Mouse (Mus musculus) ES-Bruce4 (cell line): ENCODE data around the gene Tgfbr3. TPM values are rescaled to one million over a fixed set of nuclear protein-coding genes. Genes with fewer than 3 reads are reported as not detected.

Source experiments
- H3K27ac ChIP-seq: 2 replicates; pipeline ENCODE4 v1.5.1; 2012; ENCODE audit warnings: low read length, inconsistent platforms; ENCODE audit not compliant: insufficient read depth
- H3K27me3 ChIP-seq: 2 replicates; pipeline ENCODE4 v1.6.1; 2012; ENCODE audit warnings: mild to moderate bottlenecking, low read length, inconsistent platforms; ENCODE audit not compliant: control insufficient read depth, poor library complexity, insufficient read depth, severe bottlenecking
- H3K36me3 ChIP-seq: 2 replicates; pipeline ENCODE4 v1.6.1; 2012; ENCODE audit warnings: inconsistent platforms, mild to moderate bottlenecking, low read length, moderate library complexity; ENCODE audit not compliant: control insufficient read depth, poor library complexity, insufficient read depth, severe bottlenecking
- H3K4me1 ChIP-seq: one replicate; pipeline ENCODE4 v1.8.1; 2011; ENCODE audit warnings: low read length; ENCODE audit not compliant: control insufficient read depth, insufficient read depth
- H3K4me3 ChIP-seq: 2 replicates; pipeline ENCODE4 v1.5.1; 2011; ENCODE audit warnings: low read depth, mild to moderate bottlenecking, low read length
- H3K9ac ChIP-seq: 2 replicates; pipeline ENCODE4 v1.6.1; 2012; ENCODE audit warnings: low read depth, mild to moderate bottlenecking, inconsistent platforms; ENCODE audit not compliant: poor library complexity, severe bottlenecking
- H3K9me3 ChIP-seq: replicated peaks from 2 replicates; pipeline ENCODE4 v1.6.1; 2012; ENCODE audit warnings: mild to moderate bottlenecking, low read length, inconsistent platforms; ENCODE audit not compliant: control insufficient read depth, poor library complexity, insufficient read depth, severe bottlenecking
- CTCF ChIP-seq: IDR thresholded peaks from one replicate; pipeline ENCODE4 v1.8.1; 2011; ENCODE audit warnings: low read depth, low read length
- EP300 ChIP-seq: IDR thresholded peaks from 2 replicates; pipeline ENCODE4 v1.6.1; 2011; ENCODE audit warnings: low read depth, low read length; ENCODE audit not compliant: insufficient read depth
- POLR2A ChIP-seq: IDR thresholded peaks from one replicate; pipeline ENCODE4 v1.8.1; 2011; ENCODE audit warnings: low read length; ENCODE audit not compliant: insufficient read depth
- polyA plus RNA-seq: library from polyadenylated mRNA; stranded (reverse); fragments of >200 nt; gene quantifications from 2 replicates; pipeline ENCODE4 v1.2.4, GENCODE M21; 2011; ENCODE audit warnings: low read depth; ENCODE audit not compliant: missing spikeins, insufficient read depth, insufficient read length

Gene Tgfbr3
- polyA plus RNA-seq, 1 experiment = 8.8 TPM

GRCm38 (mm10) chr5:107173483-107173882 lies 115.9 kb downstream of the Tgfbr3 start:
- no peak for TF ChIP-seq CTCF
- TF ChIP-seq POLR2A = no peak
- no peak for TF ChIP-seq EP300
- H3K27ac ChIP-seq = no peak overlapping the region
- no peak overlapping the region for H3K4me3 ChIP-seq
- H3K9ac ChIP-seq = no peak overlapping the region
- H3K9me3 ChIP-seq = no peaks in the 10 kb centered on the region
- no peaks in the 10 kb centered on the region for H3K36me3 ChIP-seq
- H3K27me3 ChIP-seq = no peaks in the 10 kb centered on the region
- no peaks in the 10 kb centered on the region for H3K4me1 ChIP-seq

DNA sequence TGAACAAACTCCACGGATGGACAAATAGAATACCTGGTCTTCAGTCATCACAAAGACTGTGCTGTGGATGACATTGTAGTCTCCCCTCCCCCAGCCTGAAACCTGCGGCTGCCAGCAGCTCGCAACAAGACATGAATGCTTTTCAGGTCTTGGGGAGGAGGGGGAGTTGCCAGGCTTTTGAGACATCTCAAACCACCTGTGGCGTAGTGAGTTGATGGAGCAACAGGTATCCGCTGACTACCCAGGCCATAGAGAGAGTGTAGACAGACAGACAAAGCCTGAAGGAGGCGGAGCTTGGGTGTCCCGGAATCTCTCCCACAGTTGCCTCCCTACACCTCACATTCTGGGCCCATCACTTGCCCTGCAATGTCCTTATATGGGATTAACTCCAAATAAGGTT lies 117.6 kb downstream of the Tgfbr3 start:
- Histone ChIP-seq H3K9me3 (no peaks in the 10 kb centered on the region), H3K36me3 (no peaks in the 10 kb centered on the region), H3K4me1 (no peaks in the 10 kb centered on the region), H3K4me3 (no peak overlapping the region), H3K27me3 (no peaks in the 10 kb centered on the region), H3K27ac (no peak overlapping the region), H3K9ac (no peak overlapping the region)
- TF ChIP-seq CTCF = no peak
- TF ChIP-seq EP300 = no peak
- no peak for TF ChIP-seq POLR2A

DNA sequence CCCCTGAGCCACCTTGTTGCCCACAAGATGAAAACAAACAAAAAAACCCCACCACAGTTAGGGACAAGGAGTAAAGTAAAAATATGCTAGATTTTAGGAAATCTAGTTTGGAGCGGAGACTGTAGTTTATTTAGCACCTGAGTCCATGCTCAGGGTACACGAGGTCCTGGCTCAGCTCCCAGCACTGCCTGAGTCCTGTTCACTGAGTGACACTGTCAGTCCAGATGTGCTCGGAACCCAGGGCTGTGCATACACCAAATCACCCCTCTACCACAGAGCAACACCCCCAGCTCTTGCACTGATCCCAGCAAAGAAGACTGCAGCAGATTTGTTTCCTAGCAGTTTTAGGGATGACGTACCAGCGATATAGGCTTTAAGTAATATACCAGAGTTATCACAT lies 119.6 kb downstream of the Tgfbr3 start:
- TF ChIP-seq CTCF (no peak), EP300 (no peak), POLR2A (no peak)
- Histone ChIP-seq H3K9ac (no peak overlapping the region), H3K4me1 (no peaks in the 10 kb centered on the region), H3K9me3 (no peaks in the 10 kb centered on the region), H3K4me3 (no peak overlapping the region), H3K27me3 (no peaks in the 10 kb centered on the region), H3K27ac (no peak overlapping the region), H3K36me3 (no peaks in the 10 kb centered on the region)

DNA sequence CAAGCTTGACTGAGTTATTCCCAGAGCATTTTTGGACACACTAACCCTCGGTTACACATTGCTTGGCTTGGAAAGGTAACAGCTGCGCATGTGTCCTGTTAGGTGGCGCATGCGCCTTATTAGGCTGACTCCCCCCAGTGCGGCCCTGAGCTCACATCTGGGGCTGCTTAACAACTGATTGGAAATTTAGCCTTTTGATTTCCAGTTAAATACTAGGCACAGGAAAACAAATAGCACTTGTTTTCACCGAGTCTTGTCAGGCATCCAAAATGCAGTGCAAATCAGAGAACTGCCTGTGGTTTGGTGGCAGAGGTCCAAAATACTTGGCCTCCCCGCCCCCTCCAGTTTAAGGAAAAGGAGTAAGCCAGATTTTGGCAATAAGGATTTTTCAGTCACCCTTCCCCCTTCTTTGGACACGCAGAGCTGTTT lies 121.5 kb downstream of the Tgfbr3 start:
- Histone ChIP-seq H3K27ac (no peak overlapping the region), H3K9ac (no peak overlapping the region), H3K4me3 (no peak overlapping the region), H3K27me3 (no peaks in the 10 kb centered on the region), H3K4me1 (no peaks in the 10 kb centered on the region), H3K9me3 (no peaks in the 10 kb centered on the region), H3K36me3 (no peaks in the 10 kb centered on the region)
- TF ChIP-seq CTCF = no peak
- no peak for TF ChIP-seq EP300
- TF ChIP-seq POLR2A = no peak

GRCm38 (mm10) chr5:107167373-107167772 lies 122.1 kb downstream of the Tgfbr3 start:
- Histone ChIP-seq H3K27me3 (no peaks in the 10 kb centered on the region), H3K9me3 (no peaks in the 10 kb centered on the region), H3K27ac (no peak overlapping the region), H3K9ac (no peak overlapping the region), H3K4me3 (no peak overlapping the region), H3K36me3 (no peaks in the 10 kb centered on the region), H3K4me1 (no peaks in the 10 kb centered on the region)
- no peak for TF ChIP-seq CTCF
- no peak for TF ChIP-seq POLR2A
- TF ChIP-seq EP300 = no peak

DNA sequence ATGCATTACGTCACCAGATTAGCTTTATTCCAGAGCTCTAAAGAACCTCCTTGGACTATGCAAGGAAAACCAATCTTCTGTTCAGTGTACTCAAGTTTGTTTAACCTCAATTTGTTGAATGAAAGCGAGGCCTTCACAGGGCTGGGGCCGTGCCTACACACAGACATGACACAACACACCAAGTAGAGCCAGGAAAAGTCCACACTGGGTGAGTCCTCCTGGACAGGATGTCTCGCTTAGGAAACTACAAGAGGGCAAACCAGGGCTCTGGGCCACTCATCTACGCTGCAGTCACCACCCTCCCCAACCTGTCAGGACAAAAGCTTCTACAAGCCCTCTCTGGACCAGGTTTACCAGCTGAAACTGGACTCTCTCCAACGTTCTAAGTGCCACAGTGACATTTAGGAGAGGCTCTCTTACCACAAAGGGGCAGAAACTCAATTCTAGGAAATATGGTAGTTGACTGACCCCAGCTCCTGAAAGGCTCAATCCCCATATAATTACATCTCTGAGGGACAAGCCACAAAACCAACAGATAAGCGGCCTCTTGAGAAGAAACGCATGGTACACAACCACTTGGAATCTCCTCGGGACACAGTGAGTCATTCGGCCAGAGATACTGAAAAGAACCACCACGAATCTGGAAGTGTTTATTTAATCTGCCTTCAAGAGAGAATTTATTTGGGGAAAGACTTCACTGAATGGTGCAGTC lies 122.6 kb downstream of the Tgfbr3 start:
- Histone ChIP-seq H3K9ac (no peak overlapping the region), H3K9me3 (no peaks in the 10 kb centered on the region), H3K4me1 (no peaks in the 10 kb centered on the region), H3K36me3 (no peaks in the 10 kb centered on the region), H3K4me3 (no peak overlapping the region), H3K27ac (no peak overlapping the region), H3K27me3 (no peaks in the 10 kb centered on the region)
- no peak for TF ChIP-seq POLR2A
- no peak for TF ChIP-seq EP300
- no peak for TF ChIP-seq CTCF
